Mouse (Mus musculus) liver, adult 2 months (tissue): Measurements from ENCODE around the gene Stab1.

ENCODE experiments used
- CTCF ChIP-seq: fragments of 200-500 bp; IDR thresholded peaks from 2 replicates; pipeline ENCODE4 v1.5.1; 2011; ENCODE audit warnings: low read depth, low read length, control low read depth
- POLR2A ChIP-seq: fragments of 200-500 bp; IDR thresholded peaks from 2 replicates; pipeline ENCODE4 v1.6.1; 2011; ENCODE audit warnings: low read length, control low read depth; ENCODE audit not compliant: insufficient read depth; ENCODE audit errors: extremely low read depth

DNA sequence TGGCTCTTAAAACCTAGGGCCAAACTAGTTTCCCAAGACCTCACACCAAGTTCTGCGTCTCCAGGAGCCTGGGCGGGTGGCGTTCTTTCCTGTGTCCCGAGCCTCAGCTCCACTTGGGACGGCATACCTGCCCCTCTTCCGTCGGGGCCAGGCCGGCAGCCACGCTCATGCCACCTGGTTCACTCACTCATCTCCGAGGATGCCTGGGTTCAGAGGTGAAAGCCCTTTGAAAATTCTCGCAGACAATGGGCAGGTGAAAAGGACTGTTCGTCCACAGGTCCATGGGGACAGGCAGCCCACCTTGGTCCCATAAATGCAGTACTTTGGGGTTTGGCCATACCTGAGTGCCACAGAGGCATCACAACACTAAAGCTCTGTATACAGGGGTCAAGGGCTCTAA, 15.8 kb upstream of the Stab1 start:
- TF ChIP-seq POLR2A (no peak), CTCF (no peak)
